Mouse (Mus musculus): ENCODE data around the gene Fam47e. TPM values are rescaled to one million over a fixed set of nuclear protein-coding genes. Genes with fewer than 3 reads are reported as not detected.

Gene Fam47e
- polyA plus RNA-seq (2015; fragmentation: Nextera tagmentation; extraction: Ambion mirVana), result 8.4 and 9.8 TPM in 2 replicates

DNA sequence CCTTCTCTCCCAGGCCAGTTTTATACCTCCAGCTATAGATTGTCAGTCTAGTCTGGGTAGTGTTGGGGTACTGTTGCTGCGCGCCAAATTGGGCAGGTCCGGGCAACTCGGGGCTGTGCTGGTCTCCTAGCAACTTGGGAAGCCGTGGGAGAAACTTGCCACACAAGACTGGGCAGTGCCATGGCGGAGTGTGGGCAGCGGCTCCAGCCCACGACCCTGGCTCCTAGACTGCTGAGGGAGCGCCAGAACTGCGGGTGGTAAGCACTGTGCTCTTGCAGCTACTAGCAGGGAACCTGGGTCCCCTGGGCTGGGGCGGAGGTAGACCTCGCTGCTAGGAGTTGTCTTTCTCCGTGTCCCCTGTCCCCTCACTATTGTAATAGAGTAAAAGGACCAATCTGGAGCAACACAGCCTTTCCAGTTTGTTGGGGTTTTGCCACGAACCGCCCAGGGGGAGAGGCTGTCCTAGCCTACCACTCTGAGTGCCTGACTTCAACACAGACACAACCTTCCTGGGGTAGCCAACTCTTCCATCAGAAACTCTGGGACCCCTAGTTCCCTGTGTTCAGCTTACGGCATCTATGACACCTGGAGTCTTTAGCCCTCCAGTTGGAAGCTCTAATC is at the start of gene Fam47e:
Fam47e (plus strand) TSS at position 179 of the 621 bp plus-strand sequence.
- Histone ChIP-seq H3K36me3 (replicated peaks; ENCODE audit: insufficient read depth, low read length) (no peaks in the 10 kb centered on the region), H3K4me2 (ENCODE audit: low read depth, low read length) (no peak within 1 kb of the TSS), H3K9ac (replicated peaks) (no peak within 1 kb of the TSS), H3K9me3 (ENCODE audit: low read length) (peaks cover 3% of the 10 kb centered on the region; the same call in 1 of the 2 replicates), H3K4me1 (ENCODE audit: insufficient read depth) (no peaks in the 10 kb centered on the region), H3K27me3 (ENCODE audit: insufficient read depth, low read length) (no peaks in the 10 kb centered on the region), H3K27ac (ENCODE audit: low read depth) (no peak within 1 kb of the TSS), H3K4me3 (ENCODE audit: low read depth, low read length) (no peak within 1 kb of the TSS)
- WGBS (ENCODE audit: insufficient replicate concordance), result 76% methylated on average over 16 of the region's 16 CpGs
- no peak for TF ChIP-seq CTCF (IDR thresholded peaks at IDR 0.05; ENCODE audit: low read depth)
- no peak for TF ChIP-seq EP300 (IDR thresholded peaks at IDR 0.05; ENCODE audit: low read depth)
- no peak for DNase-seq
- ATAC-seq, result no peak

DNA sequence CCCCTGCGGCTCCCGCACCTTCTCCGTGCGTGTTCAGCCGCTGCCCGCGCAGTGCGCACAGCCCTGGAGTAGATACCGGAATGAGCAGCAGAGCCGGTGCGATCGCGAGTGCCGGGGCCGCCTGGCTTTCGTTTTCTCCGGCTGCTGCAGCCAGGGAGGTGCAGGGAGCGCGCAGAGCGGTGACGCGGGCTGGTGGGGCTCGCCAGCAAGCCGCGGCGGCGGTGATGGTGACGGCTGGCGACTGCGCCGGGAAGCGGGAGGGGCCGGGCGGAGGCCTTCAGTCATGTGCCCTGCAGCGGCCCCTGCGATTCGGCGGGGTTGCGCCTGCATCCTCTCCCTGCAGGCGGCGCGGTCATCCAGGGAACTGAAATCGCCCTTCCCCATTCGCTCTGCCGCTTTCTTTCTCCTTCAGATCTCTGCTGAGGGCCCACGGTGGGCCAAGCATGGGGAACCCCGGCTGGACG is 49.4 kb upstream of the Fam47e start:
- TF ChIP-seq EP300 (IDR thresholded peaks at IDR 0.05; ENCODE audit: low read depth) (no peak), CTCF (IDR thresholded peaks at IDR 0.05; ENCODE audit: low read depth) (peak; percentile 87)
- peak overlapping the region; percentile 98 for H3K27ac ChIP-seq (ENCODE audit: low read depth)
- no peaks in the 10 kb centered on the region for H3K9me3 ChIP-seq (ENCODE audit: low read length)
- H3K4me3 ChIP-seq (ENCODE audit: low read depth, low read length), result peak overlapping the region; percentile 85
- H3K36me3 ChIP-seq (replicated peaks; ENCODE audit: insufficient read depth, low read length), result no peaks in the 10 kb centered on the region; the same call in 1 of the 2 replicates
- no peaks in the 10 kb centered on the region for H3K27me3 ChIP-seq (ENCODE audit: insufficient read depth, low read length)
- DNase-seq (peak; percentile 94), ATAC-seq (peak; percentile 96)
- H3K4me1 ChIP-seq (ENCODE audit: insufficient read depth), result peaks cover 28% of the 10 kb centered on the region
- 0% methylated on average over 48 of the region's 48 CpGs for WGBS (ENCODE audit: insufficient replicate concordance)
- H3K9ac ChIP-seq (replicated peaks), result peak overlapping the region; percentile 91
- H3K4me2 ChIP-seq (ENCODE audit: low read depth, low read length), result peak overlapping the region; percentile 86

DNA sequence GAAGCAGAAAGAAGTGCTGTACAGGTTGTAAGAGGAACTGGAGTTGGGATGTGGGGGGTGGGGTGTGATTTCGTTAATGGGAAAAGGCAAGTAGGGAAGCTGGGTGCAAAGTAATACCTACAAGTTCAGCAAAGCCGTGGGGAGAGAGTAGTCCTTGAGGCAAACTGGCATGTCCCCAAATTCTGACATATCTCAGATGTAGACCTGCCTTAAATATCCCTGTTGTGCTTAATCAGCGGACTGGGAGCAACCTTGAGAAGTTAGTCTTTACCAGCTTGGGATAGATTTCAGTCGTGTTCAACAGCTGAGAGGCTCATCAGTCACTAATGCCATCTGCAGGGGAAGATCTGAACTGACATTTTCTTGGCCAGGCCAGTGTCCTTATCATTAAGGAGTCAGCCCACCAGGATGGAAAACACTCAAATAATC is 48.6 kb upstream of the Fam47e start:
- Histone ChIP-seq H3K9ac (replicated peaks) (peak overlapping the region; percentile 51; the same call in 1 of the 2 replicates), H3K27ac (ENCODE audit: low read depth) (peak overlapping the region; percentile 98), H3K36me3 (replicated peaks; ENCODE audit: insufficient read depth, low read length) (no peaks in the 10 kb centered on the region), H3K4me3 (ENCODE audit: low read depth, low read length) (peak overlapping the region; percentile 85), H3K4me2 (ENCODE audit: low read depth, low read length) (peak overlapping the region; percentile 86), H3K27me3 (ENCODE audit: insufficient read depth, low read length) (no peaks in the 10 kb centered on the region), H3K4me1 (ENCODE audit: insufficient read depth) (peaks cover 28% of the 10 kb centered on the region), H3K9me3 (ENCODE audit: low read length) (no peaks in the 10 kb centered on the region)
- DNase-seq (peak; percentile 37), ATAC-seq (no peak)
- WGBS (ENCODE audit: insufficient replicate concordance), result 17% methylated on average over 4 of the region's 4 CpGs
- TF ChIP-seq CTCF (IDR thresholded peaks at IDR 0.05; ENCODE audit: low read depth) (peak; percentile 62), EP300 (IDR thresholded peaks at IDR 0.05; ENCODE audit: low read depth) (no peak)

DNA sequence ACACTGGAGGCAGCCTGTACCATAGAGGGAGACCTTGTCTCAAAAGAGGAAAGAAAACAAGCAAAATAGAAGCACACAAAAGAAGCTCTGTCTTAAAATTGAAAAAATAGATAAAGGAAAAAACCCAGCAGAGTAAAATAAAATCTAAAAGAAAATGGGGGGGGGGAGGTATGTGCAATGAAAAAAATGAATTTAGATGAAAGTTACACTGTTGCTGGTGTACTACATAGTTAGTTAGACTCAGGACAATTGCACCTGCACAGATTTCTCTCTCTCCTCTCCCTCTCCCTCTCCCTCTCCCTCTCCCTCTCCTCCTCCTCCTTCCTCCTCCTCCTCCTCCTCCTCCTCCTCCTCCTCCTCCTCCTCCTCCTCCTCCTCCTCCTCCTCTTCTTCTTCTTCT is 48.1 kb upstream of the Fam47e start, which contains the start of gene Scarb2:
Scarb2 (minus strand) TSS at position 101 of the 400 bp plus-strand sequence.
- no peaks in the 10 kb centered on the region for H3K27me3 ChIP-seq (ENCODE audit: insufficient read depth, low read length)
- H3K4me1 ChIP-seq (ENCODE audit: insufficient read depth), result peaks cover 28% of the 10 kb centered on the region
- TF ChIP-seq CTCF (IDR thresholded peaks at IDR 0.05; ENCODE audit: low read depth), result no peak
- no peak for TF ChIP-seq EP300 (IDR thresholded peaks at IDR 0.05; ENCODE audit: low read depth)
- peak within 1 kb of the TSS; percentile 98 for H3K27ac ChIP-seq (ENCODE audit: low read depth)
- DNase-seq (no peak), ATAC-seq (no peak)
- H3K36me3 ChIP-seq (replicated peaks; ENCODE audit: insufficient read depth, low read length), result no peaks in the 10 kb centered on the region
- H3K4me2 ChIP-seq (ENCODE audit: low read depth, low read length), result peak within 1 kb of the TSS; percentile 86
- H3K4me3 ChIP-seq (ENCODE audit: low read depth, low read length), result peak within 1 kb of the TSS; percentile 85
- no peaks in the 10 kb centered on the region for H3K9me3 ChIP-seq (ENCODE audit: low read length)
- peak within 1 kb of the TSS; percentile 51; the same call in 1 of the 2 replicates for H3K9ac ChIP-seq (replicated peaks)

DNA sequence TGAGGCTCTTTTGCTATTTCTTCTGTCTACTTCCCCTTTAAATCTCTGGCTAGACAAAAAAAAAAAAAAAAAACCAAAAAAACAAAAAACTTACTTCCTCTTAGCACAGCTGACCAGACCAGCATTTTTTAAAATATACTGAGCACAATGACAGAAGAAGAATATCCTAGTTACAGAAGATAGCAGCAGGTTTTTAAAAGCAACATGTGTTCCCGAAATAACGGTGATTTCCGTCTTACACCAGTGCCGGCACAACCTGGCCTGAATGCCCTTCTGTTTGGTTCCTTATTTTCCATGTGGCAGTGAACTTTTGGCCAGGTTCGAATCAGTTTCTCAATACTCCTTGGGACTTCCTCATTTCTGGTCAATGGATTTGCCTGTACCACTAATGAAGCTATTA is 46.0 kb upstream of the Fam47e start:
- no peak overlapping the region for H3K9ac ChIP-seq (replicated peaks)
- no peak overlapping the region for H3K4me3 ChIP-seq (ENCODE audit: low read depth, low read length)
- WGBS (ENCODE audit: insufficient replicate concordance), result 30% methylated on average over 5 of the region's 5 CpGs
- H3K4me2 ChIP-seq (ENCODE audit: low read depth, low read length), result 0 out of 2 replicates have a peak overlapping the region, but pooled peaks have one; percentile 27
- H3K9me3 ChIP-seq (ENCODE audit: low read length), result no peaks in the 10 kb centered on the region
- H3K27ac ChIP-seq (ENCODE audit: low read depth), result peak overlapping the region; percentile 57
- H3K36me3 ChIP-seq (replicated peaks; ENCODE audit: insufficient read depth, low read length), result no peaks in the 10 kb centered on the region
- H3K27me3 ChIP-seq (ENCODE audit: insufficient read depth, low read length), result no peaks in the 10 kb centered on the region
- ATAC-seq (no peak), DNase-seq (no peak)
- no peak for TF ChIP-seq EP300 (IDR thresholded peaks at IDR 0.05; ENCODE audit: low read depth)
- no peak for TF ChIP-seq CTCF (IDR thresholded peaks at IDR 0.05; ENCODE audit: low read depth)
- H3K4me1 ChIP-seq (ENCODE audit: insufficient read depth), result peaks cover 17% of the 10 kb centered on the region

DNA sequence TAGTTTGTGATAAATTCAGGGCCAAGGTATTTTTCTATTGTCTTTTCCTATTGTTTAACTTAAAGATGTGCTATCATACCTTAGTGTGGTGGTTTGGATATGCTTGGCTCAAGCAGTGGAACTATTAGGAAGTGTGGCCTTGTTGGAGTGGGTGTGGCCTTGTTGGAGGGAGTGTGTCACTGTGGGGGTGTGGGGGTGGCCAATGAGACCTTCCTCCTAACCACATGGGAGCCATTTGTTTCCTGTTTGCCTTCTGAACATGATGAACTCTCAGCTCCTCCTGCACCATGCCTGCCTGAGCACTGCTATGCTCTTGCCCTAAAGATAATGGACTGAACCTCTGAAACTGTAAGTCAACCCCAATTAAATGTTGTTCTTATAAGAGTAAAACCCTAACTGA is 43.6 kb upstream of the Fam47e start:
- Histone ChIP-seq H3K36me3 (replicated peaks; ENCODE audit: insufficient read depth, low read length) (no peaks in the 10 kb centered on the region), H3K4me3 (ENCODE audit: low read depth, low read length) (no peak overlapping the region), H3K4me2 (ENCODE audit: low read depth, low read length) (no peak overlapping the region), H3K9ac (replicated peaks) (no peak overlapping the region), H3K27me3 (ENCODE audit: insufficient read depth, low read length) (no peaks in the 10 kb centered on the region), H3K4me1 (ENCODE audit: insufficient read depth) (peaks cover 7% of the 10 kb centered on the region), H3K9me3 (ENCODE audit: low read length) (no peaks in the 10 kb centered on the region), H3K27ac (ENCODE audit: low read depth) (no peak overlapping the region)
- TF ChIP-seq EP300 (IDR thresholded peaks at IDR 0.05; ENCODE audit: low read depth) (no peak), CTCF (IDR thresholded peaks at IDR 0.05; ENCODE audit: low read depth) (no peak)
- DNase-seq, result no peak
- ATAC-seq, result peak; percentile 25; the same call in 1 of the 2 replicates
